Mouse (Mus musculus) embryonic facial prominence, embryonic 10.5 days (tissue): Measurements from ENCODE around the gene Snrnp25. TPM values are rescaled to one million over a fixed set of nuclear protein-coding genes. Genes with fewer than 3 reads are reported as not detected.

ENCODE experiments used
- DNase-seq: peaks from one replicate; pipeline ENCODE4 v3.0.0-alpha.2; 2017; ENCODE audit warnings: low spot score
- H3K27ac ChIP-seq: fragments of 300-500 bp; sonication (generic); replicated peaks from 2 replicates; pipeline ENCODE4 v1.5.1; 2016; ENCODE audit warnings: mild to moderate bottlenecking
- H3K27me3 ChIP-seq: fragments of 300-500 bp; sonication (generic); replicated peaks from 2 replicates; pipeline ENCODE4 v1.6.1; 2016; ENCODE audit warnings: low read depth, mild to moderate bottlenecking; ENCODE audit not compliant: poor library complexity, severe bottlenecking
- H3K36me3 ChIP-seq: fragments of 300-500 bp; sonication (generic); replicated peaks from 2 replicates; pipeline ENCODE4 v1.6.1; 2016; ENCODE audit warnings: mild to moderate bottlenecking, moderate library complexity
- H3K4me1 ChIP-seq: fragments of 300-500 bp; sonication (generic); 2 replicates; pipeline ENCODE4 v1.6.1; 2016
- H3K4me3 ChIP-seq: fragments of 300-500 bp; sonication (generic); 2 replicates; pipeline ENCODE4 v1.5.1; 2016; ENCODE audit warnings: mild to moderate bottlenecking, moderate library complexity
- H3K9me3 ChIP-seq: fragments of 300-500 bp; sonication (generic); 2 replicates; pipeline ENCODE4 v1.6.1; 2016; ENCODE audit warnings: mild to moderate bottlenecking
- WGBS: fragments of 180-500 bp; shearing (Covaris S2); methylation state at CpG from one replicate; pipeline ENCODE4 v1.1.7; 2016; 5-methylcytosine and 5-hydroxymethylcytosine counted together
- polyA plus RNA-seq: library from polyadenylated mRNA; unstranded; fragments of >200 nt; fragmentation: Nextera tagmentation; extraction: Ambion mirVana; gene quantifications from 2 replicates; pipeline ENCODE4 v1.2.1, GENCODE M21; 2016

Snrnp25 gene
- polyA plus RNA-seq, 1 experiment from 2014 or later, result 102 TPM

DNA sequence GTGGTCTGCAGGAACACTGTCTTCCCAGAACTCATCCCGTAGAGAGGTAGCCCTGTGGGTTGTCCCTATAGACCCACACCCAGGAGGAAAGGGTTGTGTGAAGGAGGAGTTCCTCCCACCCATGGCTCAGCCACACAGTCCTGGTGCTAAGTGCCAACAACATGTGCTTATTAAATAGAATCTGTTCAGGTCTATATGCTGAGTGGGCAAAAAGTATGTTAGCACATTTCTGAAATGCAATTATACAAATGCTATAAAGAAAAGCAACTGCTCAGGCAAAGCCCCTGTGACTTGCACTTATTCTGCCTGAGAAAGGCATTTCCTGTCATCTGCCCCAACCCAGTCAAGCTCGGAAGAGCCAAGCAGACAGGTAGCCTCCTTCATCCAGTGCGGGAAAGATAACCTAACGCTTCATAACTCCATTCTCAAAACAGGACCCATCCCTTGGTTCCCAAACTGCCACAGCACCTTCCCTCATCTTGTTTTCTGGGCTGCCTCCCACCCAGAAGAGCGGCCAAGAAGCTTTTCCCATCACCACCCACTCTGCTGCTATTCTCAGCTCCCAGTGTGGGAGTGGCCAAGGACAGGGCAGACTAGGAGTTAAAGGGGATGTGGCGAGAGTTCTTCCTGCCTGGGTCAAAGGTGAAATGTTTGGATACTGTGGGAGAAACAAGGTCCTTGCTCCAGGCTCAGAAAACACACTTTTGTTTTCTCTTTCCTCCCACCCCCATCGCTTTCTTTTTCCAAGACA is 38.2 kb downstream of the Snrnp25 start:
- H3K9me3 ChIP-seq, result no peaks in the 10 kb centered on the region
- 0 out of 2 replicates have a peak overlapping the region, but pooled peaks have one; percentile 40 for H3K27ac ChIP-seq
- DNase-seq, result no peak
- WGBS, result 54% methylated on average over 7 of the region's 7 CpGs
- H3K27me3 ChIP-seq, result no peaks in the 10 kb centered on the region
- H3K4me3 ChIP-seq, result no peak overlapping the region
- H3K36me3 ChIP-seq, result peaks cover 96% of the 10 kb centered on the region
- peaks cover 14% of the 10 kb centered on the region for H3K4me1 ChIP-seq

DNA sequence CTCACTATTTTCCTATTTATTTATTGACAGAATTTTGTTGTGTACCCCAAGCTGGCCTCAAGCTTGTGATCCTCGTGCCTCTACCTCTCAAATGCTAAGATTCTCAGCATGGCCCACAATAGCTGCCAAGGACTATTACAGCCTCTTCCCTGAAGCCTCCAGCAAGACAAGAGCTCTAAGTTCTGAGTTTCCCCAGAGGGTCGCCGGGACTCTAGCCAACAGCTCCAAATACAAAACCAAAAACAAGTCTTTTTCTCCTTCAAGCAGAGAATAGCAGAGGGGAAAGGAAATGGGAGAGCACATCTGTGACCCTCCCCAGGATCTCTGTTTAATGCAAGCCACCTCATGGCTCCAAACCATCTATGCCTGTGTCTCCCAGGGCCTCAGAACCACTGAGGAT is 38.8 kb downstream of the Snrnp25 start:
- no peak for DNase-seq
- Histone ChIP-seq H3K27me3 (no peaks in the 10 kb centered on the region), H3K9me3 (no peaks in the 10 kb centered on the region), H3K27ac (0 out of 2 replicates have a peak overlapping the region, but pooled peaks have one; percentile 40), H3K4me3 (no peak overlapping the region), H3K4me1 (peaks cover 14% of the 10 kb centered on the region), H3K36me3 (peaks cover 93% of the 10 kb centered on the region)
- WGBS, result 63% methylated on average over 3 of the region's 3 CpGs

DNA sequence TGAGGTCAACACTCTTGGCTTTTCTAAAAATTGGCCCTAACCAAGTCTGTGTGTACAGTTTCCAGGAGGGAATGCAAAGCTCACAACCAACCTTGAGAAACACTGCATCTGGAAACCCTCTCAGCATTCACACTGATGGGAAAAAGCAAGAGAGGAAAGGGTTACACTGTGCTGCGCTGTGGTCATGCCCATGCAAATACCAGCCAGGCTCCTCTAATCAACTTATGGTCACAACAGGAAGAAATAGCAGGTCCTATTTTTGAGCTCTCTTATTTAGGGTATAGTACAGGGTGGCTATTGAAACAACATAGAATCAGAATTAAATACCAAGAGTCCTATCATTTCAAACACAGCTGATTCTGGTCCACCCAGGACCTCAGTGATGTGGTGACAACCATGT is 39.4 kb downstream of the Snrnp25 start:
- Histone ChIP-seq H3K4me3 (no peak overlapping the region), H3K27me3 (no peaks in the 10 kb centered on the region), H3K9me3 (no peaks in the 10 kb centered on the region), H3K27ac (0 out of 2 replicates have a peak overlapping the region, but pooled peaks have one; percentile 40), H3K36me3 (peaks cover 95% of the 10 kb centered on the region), H3K4me1 (peaks cover 14% of the 10 kb centered on the region)
- WGBS, result 85% methylated on average over 1 of the region's 1 CpGs
- DNase-seq, result no peak

DNA sequence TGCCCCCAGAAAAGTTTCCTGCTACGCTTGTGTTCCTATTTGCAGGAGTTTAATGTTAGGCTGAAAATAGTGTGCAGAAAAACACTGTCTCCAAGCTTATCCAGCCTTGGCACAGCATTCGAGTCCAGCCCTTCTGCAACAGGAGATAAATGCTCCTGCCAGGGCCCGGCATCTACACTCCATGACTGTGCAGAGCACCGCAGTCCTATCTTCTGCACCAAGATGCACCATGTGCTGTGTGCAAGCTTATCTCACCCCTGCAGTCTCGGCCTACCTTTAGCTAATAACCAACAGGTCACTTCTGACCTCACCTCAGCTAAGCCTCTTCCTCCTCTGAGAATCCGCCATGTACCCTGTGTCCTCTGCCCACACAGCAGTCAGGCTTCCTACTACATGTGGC is 40.4 kb downstream of the Snrnp25 start:
- no peaks in the 10 kb centered on the region for H3K27me3 ChIP-seq
- no peaks in the 10 kb centered on the region for H3K9me3 ChIP-seq
- no peak overlapping the region for H3K4me3 ChIP-seq
- no peak for DNase-seq
- H3K36me3 ChIP-seq, result peaks cover 95% of the 10 kb centered on the region
- H3K27ac ChIP-seq, result no peak overlapping the region
- H3K4me1 ChIP-seq, result peaks cover 14% of the 10 kb centered on the region
- 91% methylated on average over 6 of the region's 6 CpGs for WGBS

DNA sequence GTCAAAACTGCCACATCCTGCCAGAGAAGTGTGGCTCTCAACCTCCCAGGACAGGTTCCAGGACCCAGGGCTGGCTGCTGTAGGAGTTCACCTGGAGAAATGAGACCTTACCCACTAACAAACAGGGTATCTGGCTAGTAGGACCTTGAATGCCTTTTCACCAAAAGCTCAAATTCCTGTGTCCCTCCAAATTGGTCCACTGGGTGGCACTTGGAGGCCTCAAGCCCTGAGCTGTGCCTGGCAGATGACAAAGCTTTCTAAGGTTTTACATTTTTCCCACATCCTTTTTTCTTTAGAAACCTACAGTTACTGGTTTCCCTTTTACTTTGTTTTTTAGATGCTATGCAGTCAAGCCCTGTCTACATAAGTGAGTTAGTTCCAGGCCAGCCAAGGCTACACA is 41.9 kb downstream of the Snrnp25 start:
- DNase-seq, result no peak
- H3K36me3 ChIP-seq, result peaks cover 94% of the 10 kb centered on the region

DNA sequence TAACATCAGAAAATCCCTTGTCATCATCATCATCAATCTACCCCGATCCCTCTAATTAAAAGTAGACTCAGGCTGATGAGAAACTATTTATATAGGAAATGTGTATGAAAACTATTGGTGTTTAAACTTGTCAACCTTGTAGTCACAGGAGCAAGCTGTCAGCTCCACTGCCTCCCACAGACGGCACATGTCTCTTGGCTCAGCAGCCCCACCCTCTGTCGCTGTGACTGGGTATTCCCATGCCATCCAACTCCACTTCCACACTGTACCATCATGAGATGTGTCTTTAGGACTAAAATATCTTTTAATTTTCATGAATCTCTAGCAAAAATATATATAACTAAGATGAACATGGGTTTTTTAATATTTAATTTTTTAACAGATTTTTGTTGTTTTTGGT is 43.1 kb downstream of the Snrnp25 start:
- H3K36me3 ChIP-seq, result peaks cover 94% of the 10 kb centered on the region
- H3K4me3 ChIP-seq, result no peak overlapping the region
- peaks cover 13% of the 10 kb centered on the region for H3K4me1 ChIP-seq
- no peaks in the 10 kb centered on the region for H3K9me3 ChIP-seq
- no peaks in the 10 kb centered on the region for H3K27me3 ChIP-seq
- H3K27ac ChIP-seq, result no peak overlapping the region
- WGBS, result 85% methylated on average over 3 of the region's 3 CpGs
- no peak for DNase-seq

More for the DNA sequence above, 41.9 kb downstream of the Snrnp25 start:
- H3K27ac ChIP-seq, result no peak overlapping the region
- no peaks in the 10 kb centered on the region for H3K9me3 ChIP-seq
- peaks cover 14% of the 10 kb centered on the region for H3K4me1 ChIP-seq
- H3K27me3 ChIP-seq, result no peaks in the 10 kb centered on the region
- no peak overlapping the region for H3K4me3 ChIP-seq

DNA sequence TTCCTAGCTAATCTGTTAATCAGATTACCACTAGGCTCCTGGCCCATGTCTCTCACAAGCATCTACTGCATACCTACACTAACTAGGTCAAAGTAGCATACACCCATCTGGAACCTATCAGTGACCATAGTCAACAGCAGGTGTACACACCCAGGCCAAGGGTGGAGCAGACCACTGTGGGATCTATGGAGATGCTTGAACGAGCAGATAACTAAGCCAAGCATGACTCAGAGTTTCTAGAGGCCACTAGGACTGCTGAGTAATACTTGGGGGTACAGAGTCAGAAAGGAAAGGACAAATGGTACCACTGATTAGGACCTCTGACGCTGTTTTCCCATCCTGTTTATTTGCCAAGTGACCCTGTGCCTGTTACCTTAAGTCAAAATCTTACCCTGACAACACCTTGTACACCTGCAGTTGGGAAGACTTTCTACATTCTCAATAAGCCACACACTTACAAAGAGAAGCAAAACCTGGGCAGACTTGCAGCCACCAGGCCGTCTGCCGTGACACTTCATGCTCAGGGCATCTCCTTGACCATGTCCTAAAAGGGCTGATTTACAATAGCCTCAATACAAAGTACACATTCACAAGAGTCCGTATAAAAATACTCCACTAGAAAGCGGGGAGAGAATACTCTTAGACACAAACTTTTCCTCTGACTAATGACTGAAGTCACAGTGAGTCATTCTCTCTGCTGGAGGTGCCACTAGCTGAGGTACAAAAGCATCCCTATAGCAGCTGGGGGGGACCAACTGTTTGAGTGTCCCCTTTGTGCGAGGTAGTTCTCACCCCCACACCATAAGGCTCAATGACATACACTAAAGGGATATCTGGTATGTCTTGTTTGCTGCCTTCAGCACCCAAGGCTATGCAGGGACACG is 45.9 kb downstream of the Snrnp25 start:
- H3K36me3 ChIP-seq, result peaks cover 95% of the 10 kb centered on the region
- H3K4me1 ChIP-seq, result no peaks in the 10 kb centered on the region
- no peak overlapping the region for H3K4me3 ChIP-seq
- no peak overlapping the region for H3K27ac ChIP-seq
- 85% methylated on average over 8 of the region's 8 CpGs for WGBS
- DNase-seq, result no peak
- no peaks in the 10 kb centered on the region for H3K27me3 ChIP-seq
- no peaks in the 10 kb centered on the region for H3K9me3 ChIP-seq

DNA sequence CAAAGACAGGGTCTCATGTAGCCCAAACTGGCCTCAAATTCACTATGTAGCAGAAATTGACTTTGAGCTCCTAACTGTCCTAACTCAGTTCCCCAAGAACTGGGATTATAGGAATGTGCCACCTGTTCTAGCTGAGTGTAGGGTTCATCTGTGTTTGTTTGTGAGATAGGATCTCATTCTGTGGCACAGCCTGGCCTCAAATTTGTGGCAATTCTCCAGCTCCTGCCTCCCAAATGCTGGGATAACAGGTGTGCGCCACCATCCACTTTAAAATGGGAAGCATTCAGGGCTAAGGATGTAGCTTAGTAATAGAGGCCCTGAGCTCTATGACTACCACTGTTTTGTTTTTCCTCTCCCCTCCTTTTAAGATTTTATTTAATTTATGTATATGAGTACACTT is 47.9 kb downstream of the Snrnp25 start:
- no peak for DNase-seq
- no peaks in the 10 kb centered on the region for H3K27me3 ChIP-seq
- no peaks in the 10 kb centered on the region for H3K4me1 ChIP-seq
- no peaks in the 10 kb centered on the region for H3K9me3 ChIP-seq
- no peak overlapping the region for H3K4me3 ChIP-seq
- 95% methylated on average over 1 of the region's 1 CpGs for WGBS
- peaks cover 75% of the 10 kb centered on the region for H3K36me3 ChIP-seq
- H3K27ac ChIP-seq, result no peak overlapping the region

DNA sequence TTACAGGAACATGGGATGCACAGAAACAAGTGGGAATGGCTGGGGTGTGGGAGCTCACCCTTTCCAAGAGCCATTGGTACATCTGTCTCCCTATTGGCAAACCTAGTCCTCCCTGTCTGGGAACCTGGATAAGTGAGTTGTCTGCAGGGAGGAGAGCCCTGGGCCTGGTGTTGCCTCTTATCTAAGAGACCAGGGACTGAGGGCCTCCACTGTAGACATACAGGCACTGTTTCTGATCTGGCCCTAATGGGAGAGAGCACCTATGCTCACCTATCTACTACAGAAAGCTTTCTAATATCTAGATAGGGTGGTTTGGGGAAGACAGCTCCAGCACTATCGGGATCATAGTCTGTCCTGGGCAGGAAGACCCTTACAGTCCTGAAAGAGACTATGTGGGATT is 50.9 kb downstream of the Snrnp25 start:
- no peaks in the 10 kb centered on the region for H3K27me3 ChIP-seq
- H3K9me3 ChIP-seq, result no peaks in the 10 kb centered on the region
- no peak overlapping the region for H3K27ac ChIP-seq
- H3K4me3 ChIP-seq, result no peak overlapping the region
- WGBS, result 98% methylated on average over 1 of the region's 1 CpGs
- no peak for DNase-seq
- H3K4me1 ChIP-seq, result no peaks in the 10 kb centered on the region
- H3K36me3 ChIP-seq, result peaks cover 74% of the 10 kb centered on the region

DNA sequence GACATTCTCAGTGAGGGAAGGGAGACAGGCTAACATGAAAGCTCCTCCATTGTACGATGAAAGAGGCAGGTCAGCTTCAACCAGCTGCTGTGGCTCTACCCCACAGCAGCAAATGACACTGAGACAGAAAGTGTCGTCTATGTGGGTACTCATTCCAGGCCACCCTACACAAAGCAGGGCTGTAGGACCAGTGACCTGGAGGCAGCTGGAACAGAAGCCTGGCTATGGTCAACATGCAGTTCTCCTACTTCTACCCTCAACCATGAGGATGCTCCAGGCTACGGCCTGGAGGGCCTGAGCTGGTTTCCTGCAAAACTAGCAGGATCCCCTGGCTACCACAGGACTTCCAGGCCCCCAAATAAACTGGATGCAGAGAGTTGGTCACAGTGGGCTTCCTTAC is 51.4 kb downstream of the Snrnp25 start:
- Histone ChIP-seq H3K4me3 (no peak overlapping the region), H3K27ac (0 out of 2 replicates have a peak overlapping the region, but pooled peaks have one; percentile 14), H3K27me3 (no peaks in the 10 kb centered on the region), H3K4me1 (no peaks in the 10 kb centered on the region), H3K36me3 (peaks cover 73% of the 10 kb centered on the region), H3K9me3 (no peaks in the 10 kb centered on the region)
- WGBS, result 85% methylated on average over 3 of the region's 3 CpGs
- DNase-seq, result no peak
